Mouse (Mus musculus) cerebellum, postnatal 25 days (tissue): ENCODE results near the gene Smc5.

Experiments
- DNase-seq, 2 experiments: peaks; one replicate each; pipeline ENCODE4 v3.0.0; 2021; ENCODE audit warnings: mixed read lengths in 2 of 2

Gene Smc5

DNA sequence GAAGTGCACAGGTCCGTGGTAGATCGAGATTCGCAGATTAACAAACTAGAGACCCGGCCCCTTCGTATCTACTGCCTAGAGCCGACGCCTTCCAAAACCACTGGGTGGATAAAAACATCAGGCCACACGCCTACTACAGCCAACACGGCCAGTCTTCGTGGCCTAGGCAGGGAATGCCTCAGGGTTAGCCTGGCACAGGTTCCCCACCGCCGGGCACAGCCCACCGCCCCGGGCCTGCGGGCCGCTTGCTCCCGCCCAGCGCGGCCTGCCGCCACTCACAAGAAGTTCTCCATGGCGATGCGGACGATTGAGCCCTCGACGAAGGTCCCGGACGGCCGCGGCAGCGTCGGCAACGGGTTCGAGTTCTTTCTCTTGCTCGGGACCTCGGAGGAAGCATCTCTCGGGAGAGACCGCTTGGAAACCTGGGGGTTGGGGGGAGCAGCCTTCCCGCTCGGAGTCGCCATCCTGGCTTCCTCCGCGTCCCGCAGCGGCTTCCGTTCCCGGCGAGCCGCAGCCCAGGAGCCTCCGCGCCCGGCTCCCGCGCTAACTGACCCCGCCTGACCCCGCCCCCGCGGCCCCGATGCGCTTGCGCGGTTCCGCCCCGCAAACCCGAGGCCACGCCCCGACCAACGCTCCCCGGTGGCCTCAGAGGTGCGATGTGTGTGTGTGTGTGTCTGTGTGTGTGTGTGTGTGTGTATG, at the start of gene Smc5:
Gene Smc5 (minus strand): TSS at position 543 of the 699 bp plus-strand sequence.
- peak; percentile 92 to 96 for DNase-seq

DNA sequence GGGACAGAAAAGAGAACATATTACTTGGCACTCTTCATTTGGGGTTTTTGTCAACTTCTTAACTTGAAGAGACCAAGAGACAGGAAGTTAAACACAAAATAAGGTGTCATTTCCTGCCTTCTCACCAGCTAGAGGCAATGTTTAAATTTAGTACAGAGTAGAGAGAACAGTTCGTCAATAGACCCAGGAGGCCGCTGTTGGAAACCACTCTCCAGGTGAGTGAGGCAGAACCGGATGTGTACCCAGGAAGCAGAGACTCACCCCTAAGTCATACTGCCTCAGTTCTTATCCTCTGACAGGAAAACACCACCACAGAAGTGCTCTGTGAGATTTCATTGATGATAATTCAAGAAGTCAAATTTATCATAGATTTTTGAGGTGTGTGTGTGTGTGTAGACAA, 49.4 kb upstream of the Smc5 start:
- DNase-seq = no peak

DNA sequence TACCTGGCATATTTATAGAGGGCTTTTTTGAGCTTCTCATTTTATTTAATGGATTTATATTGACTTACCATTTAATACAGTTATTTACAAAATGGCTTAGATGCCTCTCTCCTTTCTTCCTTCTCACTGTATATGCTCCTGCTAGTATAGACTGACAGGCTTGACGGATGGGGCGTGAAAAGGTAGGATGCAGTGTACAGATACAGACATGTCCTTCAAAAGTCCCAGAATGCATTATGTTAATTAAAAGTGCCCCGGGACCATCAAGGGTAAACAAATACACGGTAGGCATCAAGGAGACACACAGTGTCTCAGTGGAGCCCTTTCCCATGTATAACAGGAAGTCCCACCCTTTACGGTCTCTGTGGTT, 44.3 kb upstream of the Smc5 start:
- no peak for DNase-seq

DNA sequence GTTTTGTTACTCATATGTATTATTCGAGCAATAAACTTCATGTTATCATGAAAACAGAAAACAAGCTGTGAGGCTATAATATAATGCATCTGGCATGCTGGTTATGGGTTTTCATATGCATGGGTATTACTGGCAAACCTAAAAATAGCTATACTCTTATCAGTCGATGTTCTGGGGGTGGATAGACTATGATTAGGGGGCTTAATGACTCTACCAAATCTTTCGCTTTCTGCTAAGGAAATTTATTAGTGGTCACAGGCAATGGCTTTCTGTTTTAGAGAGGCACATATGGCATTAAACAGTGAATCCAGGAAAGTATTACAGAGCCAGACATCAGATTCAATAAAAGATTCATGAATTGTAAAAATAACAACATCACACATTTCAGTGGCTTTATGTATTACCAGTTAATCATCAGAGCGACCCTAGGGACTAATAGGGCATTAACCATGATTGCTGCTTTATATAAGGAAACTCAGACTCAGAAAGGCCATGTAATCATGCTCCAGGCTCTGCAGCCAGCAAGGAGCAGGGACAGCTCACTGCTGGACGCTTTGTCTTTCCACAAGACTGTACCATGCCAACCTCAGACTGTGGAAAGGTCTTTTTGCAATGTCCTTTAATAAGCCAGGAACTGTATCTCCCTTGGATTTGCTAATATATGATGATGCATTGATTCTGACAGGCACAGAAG, 43.7 kb upstream of the Smc5 start:
- peak; percentile 32 to 37 for DNase-seq

DNA sequence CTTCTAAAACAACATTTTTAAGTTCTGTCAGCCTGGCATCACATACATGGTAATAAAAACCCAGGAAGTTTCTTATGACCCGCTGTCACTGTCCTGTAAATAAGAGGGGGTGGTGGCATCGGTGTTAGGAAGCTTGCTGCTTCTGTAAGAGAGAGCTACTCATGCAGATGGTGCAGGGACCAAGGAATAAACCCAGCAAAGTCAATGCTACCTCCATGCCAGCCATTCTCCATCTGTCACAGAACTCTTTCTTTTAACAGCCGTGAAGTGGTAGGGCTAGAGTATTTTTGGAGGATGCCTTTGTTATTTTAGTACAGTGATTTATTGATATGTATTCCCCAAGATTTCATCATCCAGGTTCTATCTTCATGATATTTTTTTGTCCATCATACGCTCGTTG, 43.2 kb upstream of the Smc5 start:
- DNase-seq = no peak

DNA sequence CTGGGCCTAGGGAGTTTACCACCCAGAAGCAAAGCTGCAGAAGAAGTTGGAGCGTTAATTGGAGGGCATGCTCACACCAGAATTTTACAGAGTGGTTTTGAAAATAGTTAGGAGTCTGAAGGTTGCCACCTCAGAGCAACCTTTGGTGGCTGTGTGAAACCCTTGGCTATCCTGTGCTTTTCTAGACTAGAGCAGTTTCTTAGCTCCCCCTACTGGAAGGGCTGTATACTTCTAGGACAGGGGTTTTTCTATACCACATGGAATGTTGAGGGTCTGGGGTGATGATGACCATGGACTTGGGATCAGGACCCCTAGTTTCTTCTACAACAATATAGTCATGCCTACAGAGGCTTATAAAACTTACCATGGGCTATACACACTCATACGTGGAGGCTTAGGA, 36.3 kb upstream of the Smc5 start:
- no peak for DNase-seq

DNA sequence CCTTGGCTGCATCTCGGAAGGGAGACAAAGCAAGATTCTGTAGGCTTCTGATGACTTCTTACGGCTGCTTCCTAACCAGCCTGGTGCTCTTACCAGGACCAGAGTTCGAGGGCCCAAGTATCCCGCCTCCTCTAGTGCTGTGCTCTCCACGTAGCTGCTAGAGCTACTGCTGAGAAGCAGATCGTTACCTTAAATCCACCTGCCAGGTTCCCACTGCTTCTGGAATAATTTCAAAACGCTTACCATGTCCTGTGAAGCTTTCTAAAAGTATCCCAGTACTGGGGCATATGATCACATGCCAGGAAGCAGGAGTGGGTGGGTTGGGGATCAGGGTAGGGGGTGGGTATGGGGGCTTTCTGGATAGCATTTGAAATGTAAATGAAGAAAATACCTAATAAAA, 33.0 kb upstream of the Smc5 start:
- peak; percentile 75 to 81 for DNase-seq

DNA sequence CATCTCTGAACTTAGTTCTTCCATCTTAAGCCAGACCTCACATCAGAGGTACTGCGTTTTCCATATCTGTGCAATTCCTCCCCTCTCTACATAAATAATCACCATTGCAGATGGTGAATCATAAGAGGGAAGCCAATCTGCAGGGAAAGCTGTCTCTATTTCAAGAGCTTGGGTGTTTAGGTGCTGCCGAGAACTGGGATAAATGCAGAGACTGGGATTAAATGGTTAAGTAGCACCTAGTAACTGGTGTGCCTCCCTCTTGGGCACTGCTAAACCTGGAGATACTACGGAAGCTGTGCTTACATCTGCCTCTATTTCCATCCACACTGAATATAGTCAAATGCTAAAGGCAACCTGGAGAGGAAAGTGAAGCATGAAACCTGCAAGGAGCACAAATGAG, 26.3 kb upstream of the Smc5 start:
- no peak for DNase-seq

DNA sequence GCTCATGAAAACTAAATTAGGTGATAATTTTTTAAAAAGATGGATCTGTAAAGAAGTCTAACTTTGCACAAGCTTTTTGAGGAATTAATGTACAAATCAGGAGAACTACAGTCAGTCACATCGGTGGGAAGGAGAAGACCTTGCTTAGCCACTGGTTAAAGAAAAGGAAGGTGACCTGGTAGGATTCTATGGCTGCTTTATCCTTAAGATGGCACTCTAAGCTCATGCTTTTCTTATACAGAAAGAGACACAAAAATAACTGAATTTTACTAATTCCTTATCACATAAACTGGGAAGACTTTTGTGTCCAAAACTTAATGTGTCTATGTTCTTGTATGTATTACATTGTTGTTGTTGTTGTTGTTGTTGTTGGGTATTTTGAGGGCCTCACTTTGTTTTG, 25.2 kb upstream of the Smc5 start:
- no peak for DNase-seq

DNA sequence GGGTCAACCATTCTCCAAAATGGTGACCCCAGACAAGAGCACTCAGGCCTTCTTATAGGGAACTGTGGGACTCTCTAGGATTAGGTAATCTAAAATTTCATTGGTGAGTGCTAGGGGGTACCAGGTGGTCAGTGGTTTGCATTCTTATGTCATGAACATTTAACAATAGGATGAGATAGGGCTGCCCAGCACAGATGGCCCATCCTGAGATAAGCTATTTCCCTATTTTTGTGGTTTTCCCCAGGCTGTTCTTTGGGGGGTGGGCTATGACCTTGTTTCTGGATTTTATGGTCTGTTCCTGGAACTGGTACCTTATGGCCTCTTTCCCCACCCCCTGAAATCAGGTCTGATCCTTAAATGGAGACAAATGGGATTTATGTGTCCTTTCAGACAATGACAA, 23.5 kb upstream of the Smc5 start:
- no peak for DNase-seq

DNA sequence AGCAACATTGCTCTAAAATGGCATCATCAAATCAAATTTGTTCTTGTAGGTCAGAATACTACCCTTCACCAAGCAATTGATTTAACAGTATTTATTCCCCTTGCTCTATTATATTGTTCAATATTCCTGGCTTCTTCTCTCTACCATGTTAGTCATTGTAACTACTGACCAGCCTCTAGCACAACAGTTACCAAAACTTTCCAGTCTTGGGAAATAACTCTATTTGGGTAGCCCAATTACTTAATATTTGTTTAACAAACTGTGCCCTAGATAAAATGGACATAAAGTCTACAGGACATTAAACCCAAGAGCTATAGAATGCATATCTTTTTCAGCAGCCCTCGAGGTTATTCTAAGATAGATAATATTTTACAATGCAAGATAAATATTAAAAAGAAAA, 15.6 kb upstream of the Smc5 start:
- no peak for DNase-seq

DNA sequence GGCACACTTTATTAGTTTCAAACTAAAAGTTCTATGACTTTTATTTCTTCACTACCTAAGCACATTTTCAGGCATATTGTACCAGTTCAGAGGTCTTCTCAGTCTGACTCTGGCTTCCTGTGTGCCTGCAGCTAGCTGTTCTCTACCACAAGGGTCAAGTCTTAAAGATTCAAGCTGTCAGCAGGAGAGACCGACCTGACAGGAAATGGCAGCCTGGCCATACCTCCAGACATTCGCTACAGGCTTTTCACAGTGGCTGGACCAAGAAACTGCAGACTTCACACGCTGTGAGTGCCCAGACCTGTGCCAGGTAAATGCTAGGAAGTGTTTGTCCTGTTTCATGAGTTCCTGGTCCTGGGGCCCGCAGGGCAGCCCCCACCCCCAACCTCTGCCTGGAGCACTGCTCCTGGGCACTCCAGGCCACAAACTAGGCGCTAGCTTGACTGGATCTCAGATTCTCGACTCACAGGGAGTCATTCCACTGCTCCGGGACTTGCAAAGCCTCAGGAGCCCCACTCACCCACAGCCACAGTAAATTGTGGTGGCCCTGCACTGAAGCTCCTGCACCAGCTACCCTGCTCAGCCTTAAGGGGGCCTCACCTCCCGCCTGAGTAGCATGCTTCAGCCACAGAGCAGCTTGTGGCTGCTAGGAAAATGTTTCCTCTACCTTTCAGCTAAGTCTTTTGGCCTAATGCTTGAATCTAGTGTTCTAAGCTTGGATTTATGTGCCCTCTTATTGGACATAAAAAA, 8.4 kb upstream of the Smc5 start:
- DNase-seq = no peak

DNA sequence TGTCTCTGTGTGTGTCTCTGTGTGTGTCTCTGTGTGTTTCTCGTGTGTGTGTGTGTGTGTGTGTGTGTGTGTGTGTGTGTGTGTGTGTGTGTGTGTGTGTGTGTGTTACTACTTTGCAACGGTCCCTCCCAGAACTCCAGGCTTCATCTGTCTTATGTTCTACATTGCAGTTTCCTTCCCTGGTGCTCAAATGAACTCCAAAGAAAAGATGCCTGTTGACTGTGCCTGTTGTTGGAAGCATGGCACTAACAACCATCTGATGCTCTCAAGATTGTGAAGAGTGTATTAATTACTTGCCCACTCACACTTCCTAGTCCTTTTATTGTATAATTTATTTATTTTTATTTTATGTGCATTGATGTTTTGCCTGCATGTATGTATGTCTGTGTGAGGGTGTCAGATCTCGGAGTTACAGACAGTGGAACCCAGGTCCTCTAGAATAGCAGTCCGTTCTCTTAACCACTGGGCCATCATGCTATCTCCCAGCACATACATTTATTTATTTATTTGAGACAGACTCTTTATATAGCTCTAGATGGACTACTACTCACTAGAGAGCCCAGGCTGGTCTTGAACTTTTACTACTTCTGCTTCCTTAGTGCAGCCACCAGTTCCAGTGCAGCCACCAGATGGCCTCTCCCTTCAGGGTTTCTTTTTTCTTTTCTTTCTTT, 492 bp upstream of the Smc5 start:
- no peak for DNase-seq

DNA sequence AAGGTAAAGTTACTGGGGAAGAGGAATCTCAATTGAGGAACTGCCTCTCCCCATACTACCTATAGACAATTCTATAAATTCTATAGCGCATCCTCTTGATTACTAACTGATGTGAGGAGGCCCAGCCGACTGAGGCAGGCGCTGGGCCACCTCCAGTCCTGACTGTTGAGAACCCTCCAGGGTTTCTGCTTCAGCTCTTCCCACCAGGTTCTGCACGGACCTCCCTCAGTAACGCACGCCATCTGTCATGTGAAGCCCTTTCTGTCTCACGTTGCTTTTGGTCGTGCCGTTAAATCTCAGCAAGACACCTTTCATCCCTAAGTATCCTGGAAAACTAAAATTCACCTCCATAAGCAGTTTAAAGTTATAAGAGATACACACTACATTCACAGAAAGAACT, 16.9 kb downstream of the Smc5 start:
- peak; percentile 51 to 64 for DNase-seq

DNA sequence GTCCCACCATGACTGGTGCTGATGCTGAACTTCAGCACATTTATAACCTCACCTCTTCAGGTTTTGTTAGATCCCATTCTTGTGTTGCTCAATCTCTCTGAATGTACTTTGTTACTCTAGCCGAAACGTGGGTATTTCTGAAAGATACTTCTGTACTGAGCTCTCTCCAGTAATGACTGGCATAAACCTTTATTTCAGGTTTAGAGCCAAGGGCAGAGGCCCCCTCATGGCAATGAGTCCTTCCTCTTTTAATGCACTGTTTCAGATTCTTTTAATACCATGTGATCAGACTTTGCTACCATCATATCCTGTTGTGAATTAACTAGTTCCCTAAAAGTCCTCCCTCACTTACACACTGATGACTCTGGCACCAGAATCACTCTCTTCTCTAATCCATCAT, 27.2 kb downstream of the Smc5 start:
- DNase-seq = no peak

DNA sequence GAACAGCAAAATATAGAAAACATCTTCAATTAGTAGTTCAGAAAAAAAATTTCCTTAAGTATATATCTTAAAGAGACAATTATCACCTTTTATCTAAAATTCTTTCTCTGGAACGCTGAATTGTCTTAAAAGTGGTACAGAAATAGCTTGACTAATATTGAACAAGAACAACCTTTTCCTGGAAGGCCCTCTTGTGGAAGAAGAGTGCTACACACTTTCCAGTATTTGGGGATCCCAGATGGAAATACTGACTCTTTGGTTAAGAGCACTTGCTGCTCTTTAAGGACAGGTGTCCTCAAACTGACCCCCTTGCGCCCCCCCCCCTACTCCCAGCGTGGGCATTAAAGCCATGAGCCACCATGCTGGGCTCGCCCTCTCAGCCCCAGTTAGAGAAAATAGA, 48.6 kb downstream of the Smc5 start:
- peak; percentile 29 to 59 for DNase-seq

DNA sequence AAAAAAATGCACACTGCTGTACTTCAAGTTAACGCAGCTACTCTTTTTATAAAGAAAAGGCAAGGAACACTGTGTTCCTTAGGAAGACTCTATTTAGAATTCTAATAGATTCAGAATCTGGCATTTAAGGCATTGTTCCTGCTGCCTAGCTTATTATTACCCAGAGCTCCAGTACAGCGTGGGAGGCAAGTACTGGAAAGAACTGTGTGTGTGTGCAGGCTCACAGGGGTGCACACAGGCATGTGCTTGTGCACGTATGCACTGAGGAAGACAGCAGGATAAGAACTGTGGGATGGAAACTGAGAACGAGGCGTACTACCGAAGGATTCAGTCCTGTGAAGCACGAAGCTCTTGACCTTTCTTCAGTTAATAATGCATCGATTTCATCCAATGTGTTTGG, 59.4 kb downstream of the Smc5 start:
- no peak for DNase-seq

DNA sequence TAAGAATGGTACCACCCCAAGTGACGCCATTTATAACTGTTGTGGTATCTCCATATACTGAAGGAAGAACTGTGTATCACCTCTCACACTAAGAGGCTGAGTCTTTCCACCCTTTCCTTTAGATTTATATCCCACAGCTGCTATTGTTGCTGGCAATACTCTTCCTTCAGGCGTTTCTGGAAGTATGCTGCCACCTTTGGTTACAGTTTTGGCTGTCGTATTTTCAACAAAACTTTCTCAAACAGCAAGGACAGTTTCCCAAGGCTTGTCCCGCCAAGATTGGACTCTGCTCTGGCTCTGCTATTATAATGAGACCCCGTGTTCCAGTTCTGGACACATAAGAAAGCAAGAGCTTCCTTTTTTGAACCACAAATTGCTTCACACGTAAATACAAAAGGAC, 62.4 kb downstream of the Smc5 start:
- DNase-seq = no peak

DNA sequence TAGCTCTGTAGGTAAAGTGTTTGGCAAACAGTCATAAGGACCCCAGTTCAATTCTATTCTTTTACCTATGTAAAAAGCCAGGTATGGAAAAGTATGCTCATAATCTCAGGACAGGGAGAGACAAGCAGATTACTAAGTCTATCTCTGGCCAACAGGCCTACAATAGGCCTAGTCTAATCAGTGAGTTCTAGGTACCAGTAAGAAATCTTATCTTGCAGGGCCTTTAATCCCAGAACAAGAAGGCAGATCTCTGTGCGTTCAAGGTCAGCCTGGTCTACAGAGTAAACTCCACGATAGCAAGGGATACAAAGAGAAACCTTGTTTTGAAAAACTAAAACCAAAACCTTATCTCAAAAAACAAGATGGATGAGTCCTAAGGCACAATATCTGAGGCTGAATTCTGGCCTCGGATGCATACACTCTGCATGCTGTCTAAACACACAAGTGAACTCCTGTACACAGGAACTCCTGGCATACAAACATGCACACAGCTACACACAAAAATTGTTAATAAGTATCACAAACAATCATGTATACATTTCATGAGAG, 70.1 kb downstream of the Smc5 start:
- DNase-seq = no peak

DNA sequence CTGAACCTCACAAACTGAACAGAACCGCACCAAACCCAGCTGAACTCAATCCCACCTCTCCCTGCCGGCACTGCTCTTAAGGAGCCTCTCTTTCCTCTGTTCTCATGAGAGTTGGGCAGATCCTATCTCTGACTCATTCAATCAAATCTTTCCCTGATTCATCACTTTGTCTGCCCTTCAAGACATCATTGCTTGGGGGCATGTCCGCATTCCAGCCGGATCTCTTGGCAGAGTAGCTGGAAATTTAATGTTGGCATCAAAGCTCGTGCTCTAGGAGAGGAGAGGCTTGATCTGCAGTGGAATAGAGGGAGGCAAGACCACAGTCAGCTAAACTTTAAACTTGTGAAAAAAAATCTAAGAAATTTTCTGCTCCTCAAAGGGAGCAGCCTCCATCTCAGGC, 71.6 kb downstream of the Smc5 start:
- DNase-seq = no peak

DNA sequence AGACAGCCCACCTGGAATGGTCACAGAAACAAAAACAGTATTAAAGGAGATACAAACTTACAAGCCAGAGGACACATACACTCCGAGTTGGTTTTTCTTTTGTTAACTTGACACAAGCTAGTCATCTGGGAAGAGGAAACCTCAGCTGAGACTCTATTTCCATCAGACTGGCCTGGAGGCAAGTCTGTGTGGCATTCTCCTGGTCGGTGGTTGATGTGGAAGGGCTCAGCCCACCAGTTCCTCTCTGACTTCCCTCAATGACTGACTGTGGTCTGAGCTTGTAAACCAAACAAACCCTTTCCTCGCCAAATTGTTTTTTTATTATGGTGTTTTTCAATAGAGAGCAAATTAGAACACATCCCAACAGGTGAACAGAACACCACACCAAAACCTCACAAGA, 80.6 kb downstream of the Smc5 start:
- no peak for DNase-seq

DNA sequence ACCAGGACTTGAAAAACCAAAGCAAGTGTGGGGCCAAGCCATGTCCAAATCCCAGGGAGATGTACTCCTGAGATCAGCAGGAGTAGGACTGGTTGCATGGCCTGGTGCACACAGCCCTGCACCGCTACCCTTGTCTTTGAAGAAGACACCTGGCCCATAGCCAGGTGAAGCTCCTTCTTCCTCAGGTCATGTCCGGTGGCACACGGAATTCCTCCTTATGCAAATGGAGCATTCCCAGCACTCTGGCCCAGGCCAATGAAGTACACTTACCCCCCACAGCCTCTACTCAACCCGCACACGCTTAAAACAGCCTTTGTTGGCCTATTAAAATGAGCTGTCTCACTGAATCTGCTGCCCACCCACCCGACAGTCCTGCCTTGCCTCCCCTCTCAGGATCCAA, 82.2 kb downstream of the Smc5 start:
- DNase-seq = no peak

DNA sequence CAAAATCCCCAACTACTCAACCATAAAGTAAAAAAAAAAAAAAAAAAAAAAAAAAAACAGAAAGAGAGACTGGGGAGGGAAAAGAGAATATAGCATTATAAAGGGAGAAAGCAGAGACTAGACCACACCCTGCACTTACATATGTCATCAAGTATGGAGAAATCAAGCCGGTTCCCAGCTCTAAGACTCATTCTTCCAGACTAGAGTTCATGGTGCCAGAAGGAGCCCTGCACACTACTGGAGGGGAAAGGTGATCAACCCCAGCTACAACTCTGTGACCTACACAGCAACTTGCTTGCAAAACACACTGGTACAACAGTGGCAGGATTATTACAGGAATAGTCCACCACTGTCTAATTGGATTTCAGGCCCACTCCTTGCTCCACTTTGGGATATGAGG, 84.0 kb downstream of the Smc5 start:
- DNase-seq = no peak
